Mouse (Mus musculus) liver, embryonic 12.5 days (tissue): ENCODE data around the gene Plekhm1. TPM values are rescaled to one million over a fixed set of nuclear protein-coding genes. Genes with fewer than 3 reads are reported as not detected.
A peak's percentile ranks its signal among the peaks of the same experiment; 100 is the strongest.

Source experiments
- ATAC-seq: fragments of 200-750 bp; cut with Nextera tagmentation; 2 replicates; pipeline ENCODE4 v1.8.0; 2017; ENCODE audit warnings: moderate number of reproducible peaks, mild to moderate bottlenecking, moderate library complexity
- H3K27ac ChIP-seq: fragments of 300-500 bp; sonication (generic); 2 replicates; pipeline ENCODE4 v1.5.1; 2016; ENCODE audit warnings: mild to moderate bottlenecking
- H3K27me3 ChIP-seq: fragments of 300-500 bp; sonication (generic); replicated peaks from 2 replicates; pipeline ENCODE4 v1.6.1; 2016; ENCODE audit warnings: mild to moderate bottlenecking, moderate library complexity
- H3K36me3 ChIP-seq: fragments of 300-500 bp; sonication (generic); 2 replicates; pipeline ENCODE4 v1.6.1; 2016; ENCODE audit warnings: mild to moderate bottlenecking, moderate library complexity
- H3K4me1 ChIP-seq: fragments of 300-500 bp; sonication (generic); 2 replicates; pipeline ENCODE4 v1.6.1; 2016
- H3K4me2 ChIP-seq: fragments of 300-500 bp; sonication (generic); 2 replicates; pipeline ENCODE4 v1.6.1; 2016; ENCODE audit warnings: mild to moderate bottlenecking, moderate library complexity
- H3K4me3 ChIP-seq: fragments of 300-500 bp; sonication (generic); 2 replicates; pipeline ENCODE4 v1.5.1; 2016; ENCODE audit warnings: mild to moderate bottlenecking, moderate library complexity
- H3K9ac ChIP-seq: fragments of 300-500 bp; sonication (generic); 2 replicates; pipeline ENCODE4 v1.6.1; 2016; ENCODE audit warnings: mild to moderate bottlenecking, moderate library complexity
- H3K9me3 ChIP-seq: fragments of 300-500 bp; sonication (generic); replicated peaks from 2 replicates; pipeline ENCODE4 v1.6.1; 2016; ENCODE audit warnings: mild to moderate bottlenecking, moderate library complexity
- WGBS: fragments of 180-500 bp; shearing (Covaris S2); methylation state at CpG from one replicate; pipeline ENCODE4 v1.1.7; 2016; ENCODE audit not compliant: insufficient replicate concordance; 5-methylcytosine and 5-hydroxymethylcytosine counted together
- polyA plus RNA-seq: library from polyadenylated mRNA; unstranded; fragments of >200 nt; fragmentation: Nextera tagmentation; extraction: Ambion mirVana; gene quantifications from 2 replicates; pipeline ENCODE4 v1.2.1, GENCODE M21; 2016

Gene Plekhm1
- polyA plus RNA-seq, 1 experiment from 2014 or later: 5.2 TPM

DNA sequence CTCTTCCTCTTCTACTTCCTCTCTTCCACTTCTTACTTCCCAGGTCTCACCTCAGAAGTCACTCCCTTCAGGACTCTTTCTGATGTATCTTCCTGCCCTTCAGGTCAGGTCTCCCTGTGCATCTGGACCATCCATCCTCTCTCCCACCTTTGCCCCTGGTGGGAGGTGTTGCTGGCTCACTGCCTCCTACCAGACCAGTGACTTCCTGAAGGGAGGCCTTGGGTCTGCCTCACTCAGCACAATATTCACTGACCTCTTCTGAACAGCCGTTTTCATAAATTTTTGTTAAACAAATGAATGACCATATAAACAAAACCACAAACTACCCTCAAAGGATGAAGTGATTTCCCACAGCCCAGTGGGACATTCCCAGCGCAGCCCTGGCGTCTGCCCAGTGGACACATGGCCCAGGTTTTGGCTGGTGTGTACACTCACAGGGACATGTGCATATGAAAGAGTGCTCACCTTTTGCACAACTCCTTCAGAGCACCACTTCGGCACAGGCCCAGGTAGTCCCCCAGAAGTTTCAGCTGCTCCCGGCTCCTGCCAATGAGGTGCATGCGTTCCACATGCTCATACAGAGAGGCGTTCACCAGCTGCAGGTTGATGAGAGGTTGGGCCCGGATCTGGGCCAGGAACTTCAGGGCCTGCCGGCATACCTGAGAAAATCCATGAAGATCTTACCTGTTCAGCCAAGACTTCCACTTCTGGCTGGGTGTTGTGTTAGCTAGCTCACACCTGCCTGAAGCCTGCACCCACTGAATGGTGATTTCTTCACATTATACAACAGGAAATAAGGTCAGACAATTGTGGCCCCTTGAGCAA lies 41.9 kb downstream of the Plekhm1 start:
- Histone ChIP-seq H3K27me3 (peaks cover 5% of the 10 kb centered on the region; the same call in 1 of the 2 replicates), H3K4me3 (no peak overlapping the region), H3K9me3 (no peaks in the 10 kb centered on the region), H3K36me3 (peaks cover 80% of the 10 kb centered on the region), H3K4me2 (no peak overlapping the region), H3K9ac (no peak overlapping the region), H3K27ac (no peak overlapping the region), H3K4me1 (no peaks in the 10 kb centered on the region)
- ATAC-seq: no peak
- 77% methylated on average over 9 of the region's 9 CpGs for WGBS

GRCm38 (mm10) chr11:103365530-103365929 lies 47.0 kb downstream of the Plekhm1 start:
- peaks cover 43% of the 10 kb centered on the region for H3K36me3 ChIP-seq
- peaks cover 34% of the 10 kb centered on the region for H3K4me1 ChIP-seq
- ATAC-seq: no peak
- H3K27ac ChIP-seq: no peak overlapping the region
- no peak overlapping the region for H3K9ac ChIP-seq
- no peak overlapping the region for H3K4me3 ChIP-seq
- no peak overlapping the region for H3K4me2 ChIP-seq
- WGBS: 84% methylated on average over 4 of the region's 4 CpGs
- H3K9me3 ChIP-seq: no peaks in the 10 kb centered on the region
- peaks cover 56% of the 10 kb centered on the region for H3K27me3 ChIP-seq

DNA sequence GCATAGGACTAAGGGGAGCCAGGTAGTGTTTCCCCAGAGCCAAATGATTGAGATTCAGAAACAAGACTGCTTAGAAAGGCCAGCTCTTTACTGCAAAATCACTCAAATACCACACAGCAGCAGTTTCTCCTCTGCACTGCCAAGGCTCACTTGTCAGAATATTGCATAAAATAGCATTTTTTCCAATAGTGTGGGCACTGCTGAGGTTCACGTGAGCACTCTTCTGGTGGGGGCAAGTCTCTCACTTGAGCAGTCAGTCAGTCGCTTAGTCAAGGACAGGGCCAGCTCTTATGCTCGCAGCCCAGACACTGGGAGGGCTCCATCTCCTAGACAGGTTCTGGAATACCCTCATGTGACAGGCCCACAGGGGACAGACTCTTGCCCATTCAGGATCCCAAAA lies 47.5 kb downstream of the Plekhm1 start:
- Histone ChIP-seq H3K4me1 (peaks cover 39% of the 10 kb centered on the region), H3K27me3 (peaks cover 61% of the 10 kb centered on the region), H3K27ac (no peak overlapping the region), H3K4me3 (no peak overlapping the region), H3K4me2 (no peak overlapping the region), H3K36me3 (peaks cover 39% of the 10 kb centered on the region), H3K9ac (no peak overlapping the region), H3K9me3 (no peaks in the 10 kb centered on the region)
- 68% methylated on average over 3 of the region's 3 CpGs for WGBS
- ATAC-seq: no peak

DNA sequence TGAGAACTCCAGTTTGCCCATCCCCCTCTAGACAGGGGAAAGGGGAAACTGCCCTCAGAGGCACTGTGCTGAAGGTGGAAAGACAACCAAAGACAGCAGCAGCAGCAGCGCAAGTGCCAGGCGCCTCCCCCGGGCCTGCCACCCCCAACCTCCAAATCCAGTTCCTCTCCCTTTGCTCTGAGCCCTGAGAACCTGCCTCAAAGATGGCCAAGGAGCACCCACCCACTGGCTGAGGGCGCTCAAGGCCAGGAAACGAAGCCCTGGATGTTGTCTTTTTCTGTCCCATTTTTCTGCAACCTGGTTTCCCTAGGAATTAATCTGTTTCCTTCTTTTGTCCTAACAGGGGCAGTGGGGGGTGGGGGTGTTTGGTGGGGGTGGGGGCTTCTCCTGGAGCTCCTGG lies 48.2 kb downstream of the Plekhm1 start:
- no peaks in the 10 kb centered on the region for H3K9me3 ChIP-seq
- peaks cover 68% of the 10 kb centered on the region for H3K27me3 ChIP-seq
- no peak overlapping the region for H3K4me2 ChIP-seq
- no peak overlapping the region for H3K27ac ChIP-seq
- no peak for ATAC-seq
- peaks cover 41% of the 10 kb centered on the region for H3K4me1 ChIP-seq
- H3K9ac ChIP-seq: no peak overlapping the region
- WGBS: 29% methylated on average over 5 of the region's 5 CpGs
- H3K4me3 ChIP-seq: no peak overlapping the region
- H3K36me3 ChIP-seq: peaks cover 32% of the 10 kb centered on the region

GRCm38 (mm10) chr11:103363214-103364148 lies 49.0 kb downstream of the Plekhm1 start, which contains the start of gene Arhgap27:
Gene Arhgap27 (minus strand): TSS chr11:103363692.
- Histone ChIP-seq H3K9ac (peak within 1 kb of the TSS; percentile 43; the same call in 1 of the 2 replicates), H3K9me3 (no peaks in the 10 kb centered on the region), H3K27me3 (peaks cover 77% of the 10 kb centered on the region), H3K4me1 (peaks cover 48% of the 10 kb centered on the region), H3K4me2 (peak within 1 kb of the TSS; percentile 84), H3K27ac (peak within 1 kb of the TSS; percentile 57; the same call in 1 of the 2 replicates), H3K4me3 (peak within 1 kb of the TSS; percentile 59), H3K36me3 (peaks cover 27% of the 10 kb centered on the region)
- 1% methylated on average over 35 of the region's 35 CpGs for WGBS
- no peak for ATAC-seq

DNA sequence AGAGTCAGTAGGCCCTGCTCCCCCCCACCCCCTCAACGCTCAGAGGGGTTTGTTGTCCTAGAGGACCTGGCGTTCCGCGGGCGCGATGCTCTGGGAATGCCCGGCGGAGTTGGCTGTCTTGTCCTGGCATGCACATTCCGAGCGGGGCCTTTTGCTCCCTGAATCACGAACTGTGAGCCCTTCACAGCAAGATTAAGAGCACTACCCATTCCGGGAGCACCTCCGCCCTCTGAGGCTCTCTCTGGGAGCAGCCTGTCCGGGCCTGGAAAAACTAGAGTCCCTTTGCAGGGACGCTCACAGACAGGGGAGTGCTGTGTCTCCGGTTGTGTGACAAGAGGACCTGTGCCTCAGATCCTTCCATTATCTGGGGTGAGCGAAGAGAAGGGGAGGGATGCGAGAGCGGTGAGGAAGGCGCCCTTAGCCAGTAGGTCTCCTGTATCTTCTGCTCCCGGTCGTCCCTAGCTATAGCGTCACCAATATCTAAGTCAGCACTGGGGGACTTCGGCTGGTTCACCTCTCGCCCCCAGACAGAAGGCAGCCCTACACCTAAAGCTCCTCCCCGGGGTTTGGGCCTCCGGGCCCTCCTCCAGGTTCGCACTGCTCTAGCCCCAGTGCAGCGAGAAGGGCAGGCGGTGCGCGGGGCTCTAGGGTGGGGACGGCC lies 49.8 kb downstream of the Plekhm1 start:
- peaks cover 48% of the 10 kb centered on the region for H3K4me1 ChIP-seq
- H3K36me3 ChIP-seq: peaks cover 21% of the 10 kb centered on the region
- WGBS: under 1% methylated on average over 32 of the region's 33 CpGs
- H3K9me3 ChIP-seq: no peaks in the 10 kb centered on the region
- H3K4me3 ChIP-seq: peak overlapping the region; percentile 59
- ATAC-seq: no peak
- H3K4me2 ChIP-seq: peak overlapping the region; percentile 84
- H3K27me3 ChIP-seq: peaks cover 85% of the 10 kb centered on the region
- H3K27ac ChIP-seq: peak overlapping the region; percentile 57; the same call in 1 of the 2 replicates
- H3K9ac ChIP-seq: peak overlapping the region; percentile 43; the same call in 1 of the 2 replicates

DNA sequence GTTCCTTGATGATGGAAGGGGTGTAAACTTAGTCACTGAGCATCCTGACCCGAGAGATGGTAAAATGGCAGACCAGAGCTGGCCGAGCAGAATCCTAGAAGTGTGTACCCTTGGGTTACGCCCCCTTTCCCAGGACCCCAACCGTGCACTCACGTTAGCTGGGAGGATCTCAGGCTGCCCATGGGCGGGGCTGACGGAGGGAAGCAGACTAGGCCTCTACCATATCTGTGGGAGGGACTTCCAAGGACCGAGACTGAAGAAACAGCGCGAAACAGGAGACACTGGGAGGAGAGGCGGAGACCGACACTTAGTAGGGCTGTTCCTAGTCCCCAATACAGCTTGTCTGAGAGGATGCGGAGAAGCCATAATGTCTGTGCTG lies 50.4 kb downstream of the Plekhm1 start:
- Histone ChIP-seq H3K4me3 (peak overlapping the region; percentile 59), H3K27ac (no peak overlapping the region), H3K27me3 (peaks cover 91% of the 10 kb centered on the region), H3K4me2 (peak overlapping the region; percentile 84), H3K9ac (no peak overlapping the region), H3K9me3 (no peaks in the 10 kb centered on the region), H3K4me1 (peaks cover 48% of the 10 kb centered on the region), H3K36me3 (peaks cover 15% of the 10 kb centered on the region)
- ATAC-seq: no peak
- 2% methylated on average over 13 of the region's 13 CpGs for WGBS

DNA sequence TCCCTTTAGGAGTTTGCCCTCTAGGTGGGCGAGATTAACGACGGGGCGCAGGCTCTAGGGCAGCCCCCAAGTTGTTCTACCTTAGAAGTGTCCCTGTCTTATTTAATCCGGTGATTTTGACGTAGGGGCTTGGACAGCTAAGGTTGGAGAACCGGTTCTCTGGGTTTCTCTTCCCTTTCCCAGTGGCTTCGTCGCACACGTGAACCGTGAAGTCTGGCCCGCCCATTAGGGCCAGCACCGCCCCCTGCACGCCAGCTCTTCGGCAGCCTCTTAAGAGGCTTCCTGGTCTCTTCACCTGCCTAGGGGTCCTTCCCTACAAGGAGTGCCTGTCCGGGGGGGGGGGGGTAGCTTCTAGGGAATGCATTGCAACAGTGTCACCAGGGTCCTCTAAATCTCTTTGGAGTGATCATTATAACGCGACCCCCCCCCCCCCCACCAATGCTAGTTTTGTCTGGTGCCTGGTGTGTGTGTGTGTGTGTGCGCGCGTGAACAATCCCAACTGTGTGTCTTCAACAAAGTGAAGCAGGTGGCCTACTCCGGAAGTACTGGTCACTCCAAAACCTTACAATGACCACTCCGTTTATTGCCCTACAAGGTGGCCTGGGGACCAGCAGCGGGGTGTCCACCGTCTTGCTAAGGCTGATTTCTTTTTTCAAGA lies 51.0 kb downstream of the Plekhm1 start:
- Histone ChIP-seq H3K4me3 (peak overlapping the region; percentile 59), H3K9ac (no peak overlapping the region), H3K27me3 (peaks cover 95% of the 10 kb centered on the region), H3K4me2 (peak overlapping the region; percentile 84), H3K27ac (no peak overlapping the region), H3K36me3 (peaks cover 10% of the 10 kb centered on the region), H3K4me1 (peaks cover 48% of the 10 kb centered on the region), H3K9me3 (no peaks in the 10 kb centered on the region)
- ATAC-seq: no peak
- 6% methylated on average over 25 of the region's 25 CpGs for WGBS

- Histone ChIP-seq H3K9me3 (no peaks in the 10 kb centered on the region), H3K27me3 (peaks cover 95% of the 10 kb centered on the region), H3K4me2 (peak overlapping the region; percentile 84), H3K36me3 (0 out of 2 replicates have a peak, but pooled peaks cover 2% of the 10 kb centered on the region), H3K4me3 (peak overlapping the region; percentile 59), H3K27ac (no peak overlapping the region), H3K9ac (peak overlapping the region; percentile 60), H3K4me1 (peaks cover 52% of the 10 kb centered on the region)
- 3% methylated on average over 46 of the region's 48 CpGs for WGBS
- ATAC-seq: no peak
Observed at GRCm38 (mm10) chr11:103360661-103361081, 51.8 kb downstream of the Plekhm1 start.

GRCm38 (mm10) chr11:103359841-103360641 lies 52.4 kb downstream of the Plekhm1 start:
- Histone ChIP-seq H3K27me3 (peaks cover 88% of the 10 kb centered on the region), H3K4me2 (peak overlapping the region; percentile 84), H3K36me3 (no peaks in the 10 kb centered on the region), H3K27ac (no peak overlapping the region), H3K9ac (peak overlapping the region; percentile 60), H3K4me3 (peak overlapping the region; percentile 59), H3K9me3 (no peaks in the 10 kb centered on the region), H3K4me1 (peaks cover 52% of the 10 kb centered on the region)
- WGBS: 3% methylated on average over 58 of the region's 60 CpGs
- ATAC-seq: peak; percentile 60
